Mouse (Mus musculus) thymus, adult 2 months (tissue): Measurements from ENCODE around the gene Slc25a21. TPM values are rescaled to one million over a fixed set of nuclear protein-coding genes. Genes with fewer than 3 reads are reported as not detected.

ENCODE experiments used
- DNase-seq: peaks from one replicate; pipeline ENCODE4 v3.0.0; 2021
- H3K27ac ChIP-seq: fragments of 200-500 bp; 2 replicates; pipeline ENCODE4 v1.5.1; 2012; ENCODE audit warnings: low read length, control low read depth; ENCODE audit not compliant: control insufficient read depth, insufficient read depth
- H3K27me3 ChIP-seq: fragments of 200-500 bp; 2 replicates; pipeline ENCODE4 v1.6.1; 2012; ENCODE audit warnings: mild to moderate bottlenecking, low read length, moderate library complexity, mixed read lengths; ENCODE audit not compliant: control insufficient read depth, insufficient read depth
- H3K36me3 ChIP-seq: fragments of 200-500 bp; 2 replicates; pipeline ENCODE4 v1.6.1; 2012; ENCODE audit warnings: mild to moderate bottlenecking, low read length, moderate library complexity; ENCODE audit not compliant: control insufficient read depth, insufficient read depth
- H3K4me1 ChIP-seq: fragments of 200-500 bp; replicated peaks from 2 replicates; pipeline ENCODE4 v1.6.1; 2012; ENCODE audit warnings: low read length; ENCODE audit not compliant: control insufficient read depth, insufficient read depth
- H3K4me3 ChIP-seq: fragments of 200-500 bp; 2 replicates; pipeline ENCODE4 v1.5.1; 2012; ENCODE audit warnings: mild to moderate bottlenecking, low read length, control low read depth, moderate library complexity; ENCODE audit not compliant: control insufficient read depth, insufficient read depth
- CTCF ChIP-seq: fragments of 200-500 bp; IDR thresholded peaks from 2 replicates; pipeline ENCODE4 v1.5.1; 2012; ENCODE audit warnings: mild to moderate bottlenecking, control low read depth, low read length, moderate library complexity, borderline replicate concordance; ENCODE audit not compliant: control insufficient read depth, poor library complexity, insufficient read depth; ENCODE audit errors: extremely low read depth
- POLR2A ChIP-seq: fragments of 200-500 bp; IDR thresholded peaks from 2 replicates; pipeline ENCODE4 v1.6.1; 2012; ENCODE audit warnings: mild to moderate bottlenecking, low read length, control low read depth, moderate library complexity; ENCODE audit not compliant: control insufficient read depth, poor library complexity, insufficient read depth; ENCODE audit errors: extremely low read depth
- WGBS: fragments of 180-500 bp; shearing (Covaris S2); methylation state at CpG from one replicate; pipeline ENCODE4 v1.1.7; 2018; 5-methylcytosine and 5-hydroxymethylcytosine counted together
- polyA plus RNA-seq: library from polyadenylated mRNA; depleted of rRNA; stranded (reverse); fragments of >200 nt; gene quantifications from 2 replicates; pipeline ENCODE4 v1.2.3, GENCODE M21; 2012

Gene Slc25a21
- polyA plus RNA-seq, 1 experiment: 0.03 TPM

DNA sequence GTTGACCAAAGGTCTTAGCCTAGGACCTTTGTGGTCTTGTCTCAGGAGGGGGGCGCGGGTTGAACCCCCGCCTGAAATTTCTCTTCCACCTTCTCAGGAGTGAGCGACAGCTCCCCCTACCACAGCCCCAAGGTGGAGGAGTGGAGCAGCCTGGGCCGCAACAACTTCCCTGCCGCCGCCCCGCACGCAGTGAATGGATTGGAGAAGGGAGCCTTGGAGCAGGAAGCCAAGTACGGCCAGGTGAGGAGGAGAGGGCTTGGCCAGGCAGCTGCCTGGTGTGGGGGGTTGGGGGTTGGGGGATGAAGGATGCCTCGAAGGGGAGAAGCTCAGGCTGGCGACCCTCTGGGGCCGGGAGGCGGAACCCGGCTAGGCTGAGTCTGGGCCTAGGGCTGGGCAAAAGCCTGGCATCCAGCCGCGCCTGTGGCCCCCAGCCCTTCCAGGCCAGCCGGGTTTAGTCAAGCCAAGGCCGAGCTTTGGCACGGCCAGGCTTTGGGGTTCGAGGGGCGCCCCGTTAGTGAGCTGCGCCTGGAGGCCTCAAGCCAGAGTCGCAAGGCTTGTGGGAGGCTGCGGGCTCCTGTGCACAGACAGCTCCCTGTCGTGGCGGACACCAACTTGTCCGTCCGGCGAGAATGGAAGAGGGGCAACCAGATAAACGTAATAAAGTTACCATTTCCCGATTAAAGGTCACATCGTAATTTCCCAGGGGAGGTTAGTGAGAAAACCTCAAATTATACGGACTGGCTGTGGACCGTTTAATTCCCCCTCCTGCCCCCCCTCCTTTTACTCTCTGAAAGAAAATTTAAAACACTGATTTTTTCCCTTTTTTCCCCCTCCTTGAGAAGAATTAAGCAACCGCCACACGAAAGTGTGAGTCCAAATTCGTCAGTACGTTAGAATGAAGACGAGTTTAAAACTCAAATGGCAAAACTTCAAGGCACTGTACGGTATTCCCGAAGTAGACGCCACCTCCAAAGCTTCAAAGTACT is 497.1 kb downstream of the Slc25a21 start:
- H3K27ac ChIP-seq: no peak overlapping the region
- H3K4me3 ChIP-seq: no peak overlapping the region
- 20% methylated on average over 44 of the region's 44 CpGs for WGBS
- peaks cover 10% of the 10 kb centered on the region for H3K27me3 ChIP-seq
- no peak for DNase-seq
- H3K36me3 ChIP-seq: no peaks in the 10 kb centered on the region
- H3K4me1 ChIP-seq: no peaks in the 10 kb centered on the region
- TF ChIP-seq POLR2A: no peak

GRCm38 (mm10) chr12:56699351-56699750 is 497.9 kb downstream of the Slc25a21 start:
- Histone ChIP-seq H3K36me3 (no peaks in the 10 kb centered on the region), H3K4me3 (no peak overlapping the region), H3K27ac (no peak overlapping the region), H3K4me1 (no peaks in the 10 kb centered on the region), H3K27me3 (peaks cover 10% of the 10 kb centered on the region)
- 33% methylated on average over 3 of the region's 3 CpGs for whole genome bisulfite sequencing
- no peak for TF ChIP-seq CTCF
- DNase-seq: no peak

DNA sequence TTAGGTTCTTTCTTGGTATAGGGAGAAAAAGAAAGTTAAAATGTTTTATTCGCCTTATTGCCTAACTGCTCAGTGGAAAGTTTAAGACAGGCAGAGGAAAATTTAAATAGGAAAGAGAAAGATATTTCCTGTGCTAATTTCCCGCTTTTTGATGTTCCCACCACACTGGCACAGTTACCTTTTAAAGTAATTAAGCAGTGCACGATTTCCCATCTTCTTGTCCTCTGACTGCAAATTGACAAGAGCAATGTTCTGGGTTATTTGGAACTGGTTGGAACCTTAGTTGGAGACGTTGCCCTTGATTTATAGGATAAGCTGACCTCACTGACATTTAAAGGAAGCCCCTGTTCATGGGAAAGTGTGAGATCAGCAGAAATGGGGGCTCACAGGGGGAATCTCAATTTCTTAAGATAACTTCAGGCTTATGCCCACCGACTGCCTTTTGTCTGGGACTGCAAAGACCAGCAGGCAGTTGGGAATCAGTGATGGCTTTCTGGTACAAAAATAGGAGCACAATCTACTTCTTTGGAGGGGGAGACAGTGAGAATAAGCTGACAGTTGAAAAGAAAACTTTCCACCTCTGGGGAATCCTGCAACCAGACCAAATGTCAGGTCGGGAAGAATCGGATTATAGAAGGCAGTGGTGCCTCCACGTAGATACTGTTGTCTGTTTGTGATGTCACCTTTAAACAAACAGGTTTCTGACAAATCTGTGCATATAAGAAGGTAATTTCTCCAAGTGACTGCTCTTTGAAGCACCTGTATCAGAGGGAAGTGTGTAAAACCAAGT is 498.9 kb downstream of the Slc25a21 start:
- Histone ChIP-seq H3K27me3 (peaks cover 10% of the 10 kb centered on the region), H3K4me3 (no peak overlapping the region), H3K4me1 (no peaks in the 10 kb centered on the region), H3K36me3 (no peaks in the 10 kb centered on the region), H3K27ac (no peak overlapping the region)
- TF ChIP-seq POLR2A (no peak), CTCF (no peak)
- no peak for DNase-seq
- 12% methylated on average over 8 of the region's 8 CpGs for WGBS

DNA sequence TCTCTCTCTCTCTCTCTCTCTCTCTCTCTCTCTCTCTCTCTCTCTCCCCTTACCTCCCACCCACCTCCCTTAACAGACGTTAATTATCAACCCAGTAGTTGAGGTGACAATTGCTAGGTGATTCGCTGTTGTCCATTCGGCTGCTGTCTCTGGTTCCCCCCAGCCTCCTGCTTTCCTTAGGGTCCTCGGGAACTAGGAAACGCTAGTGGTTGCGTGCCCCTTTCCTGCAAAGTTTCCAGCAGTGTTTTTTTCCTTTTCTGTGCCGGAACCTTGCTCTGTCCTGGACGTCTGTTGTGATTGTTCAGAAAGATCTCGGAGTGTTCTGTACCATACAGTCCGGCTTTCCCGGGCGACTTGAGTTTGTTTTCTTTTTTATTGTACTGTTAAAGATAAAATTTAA is 499.5 kb downstream of the Slc25a21 start:
- H3K27ac ChIP-seq: no peak overlapping the region
- WGBS: 8% methylated on average over 12 of the region's 12 CpGs
- H3K4me1 ChIP-seq: no peaks in the 10 kb centered on the region
- TF ChIP-seq POLR2A: no peak
- no peak for TF ChIP-seq CTCF
- H3K4me3 ChIP-seq: no peak overlapping the region; the same call in 1 of the 2 replicates
- peaks cover 10% of the 10 kb centered on the region for H3K27me3 ChIP-seq
- H3K36me3 ChIP-seq: no peaks in the 10 kb centered on the region
- no peak for DNase-seq

GRCm38 (mm10) chr12:56697011-56697740 is 500.1 kb downstream of the Slc25a21 start:
- 7% methylated on average over 36 of the region's 36 CpGs for WGBS
- TF ChIP-seq CTCF (no peak), POLR2A (no peak)
- Histone ChIP-seq H3K27me3 (peaks cover 10% of the 10 kb centered on the region), H3K4me1 (no peaks in the 10 kb centered on the region), H3K27ac (no peak overlapping the region), H3K36me3 (no peaks in the 10 kb centered on the region), H3K4me3 (peak overlapping the region; percentile 24)
- no peak for DNase-seq
